Mouse (Mus musculus): ENCODE results near the gene Mcm9. TPM values are rescaled to one million over a fixed set of nuclear protein-coding genes. Genes with fewer than 3 reads are reported as not detected.
A peak's percentile ranks its signal among the peaks of the same experiment; 100 is the strongest.
"Not testable (repeated sequence)": the region's sequence is repeated elsewhere in the genome, so short reads cannot be mapped to it uniquely, and the experiment has no call there.

Gene Mcm9
- polyA plus RNA-seq, 1 experiment from 2014 or later = 7.9 TPM

DNA sequence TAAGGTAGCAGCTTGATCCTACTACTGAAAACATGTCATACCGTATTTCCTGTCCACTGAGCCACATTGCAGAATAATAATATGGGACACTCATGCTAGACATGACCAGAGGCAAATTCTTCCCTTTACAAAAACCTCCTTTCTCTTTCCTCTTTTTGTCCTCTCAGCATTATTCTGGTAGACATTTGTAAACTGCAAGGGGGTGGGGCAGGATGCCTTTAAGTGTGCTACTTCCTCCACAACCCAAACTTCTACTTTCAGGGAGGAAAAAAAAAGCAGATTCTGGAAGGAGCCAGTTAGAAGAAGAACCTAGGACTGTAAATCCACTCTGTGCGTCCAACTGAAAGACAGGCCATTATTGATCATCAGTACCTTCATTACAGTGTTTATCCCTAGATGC lies 124.7 kb downstream of the Mcm9 start:
- Histone ChIP-seq H3K36me3 (ENCODE audit: insufficient read depth, low read length) (no peaks in the 10 kb centered on the region), H3K9me3 (replicated peaks; ENCODE audit: low read length) (no peaks in the 10 kb centered on the region), H3K27ac (no peak overlapping the region), H3K4me2 (ENCODE audit: low read length) (no peak overlapping the region), H3K27me3 (ENCODE audit: insufficient read depth, low read length) (no peaks in the 10 kb centered on the region), H3K9ac (ENCODE audit: low read depth, low read length) (no peak overlapping the region), H3K4me1 (replicated peaks; ENCODE audit: insufficient read depth, low read length) (no peaks in the 10 kb centered on the region), H3K4me3 (replicated peaks; ENCODE audit: low read depth, low read length) (no peak overlapping the region)
- no peak for TF ChIP-seq CTCF (IDR thresholded peaks at IDR 0.05; ENCODE audit: low read depth)
- no peak for ATAC-seq (replicated peaks; ENCODE audit: low FRiP score, low read depth)
- 82% methylated on average over 2 of the region's 2 CpGs for whole genome bisulfite sequencing
- DNase-seq (ENCODE audit: low spot score) = peak; percentile 29

DNA sequence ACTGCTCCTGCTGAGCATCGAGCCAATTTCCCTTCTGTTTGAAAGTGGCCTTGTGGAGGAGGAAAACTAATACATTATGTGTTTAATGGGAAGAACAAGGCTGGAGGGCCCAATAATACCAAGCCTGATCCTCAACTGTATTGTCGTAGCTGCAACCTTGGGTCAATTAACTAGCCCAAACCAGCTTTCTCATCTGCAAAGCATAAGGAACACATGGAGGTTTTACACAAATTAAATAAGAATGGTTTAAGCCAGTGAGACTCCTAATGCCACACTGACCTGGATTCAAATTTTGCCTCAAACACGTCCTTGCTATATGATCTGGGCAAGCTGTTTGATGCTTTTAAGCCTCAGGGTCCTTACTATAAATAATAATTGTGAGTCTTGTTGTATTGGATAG lies 125.2 kb downstream of the Mcm9 start:
- ATAC-seq (replicated peaks; ENCODE audit: low FRiP score, low read depth) = no peak
- Histone ChIP-seq H3K4me3 (replicated peaks; ENCODE audit: low read depth, low read length) (no peak overlapping the region), H3K4me2 (ENCODE audit: low read length) (no peak overlapping the region), H3K27me3 (ENCODE audit: insufficient read depth, low read length) (no peaks in the 10 kb centered on the region), H3K36me3 (ENCODE audit: insufficient read depth, low read length) (no peaks in the 10 kb centered on the region), H3K27ac (no peak overlapping the region), H3K9me3 (replicated peaks; ENCODE audit: low read length) (no peaks in the 10 kb centered on the region; the same call in 1 of the 2 replicates), H3K4me1 (replicated peaks; ENCODE audit: insufficient read depth, low read length) (no peaks in the 10 kb centered on the region), H3K9ac (ENCODE audit: low read depth, low read length) (no peak overlapping the region)
- WGBS = 62% methylated on average over 3 of the region's 3 CpGs
- DNase-seq (ENCODE audit: low spot score) = no peak
- TF ChIP-seq CTCF (IDR thresholded peaks at IDR 0.05; ENCODE audit: low read depth) = no peak

DNA sequence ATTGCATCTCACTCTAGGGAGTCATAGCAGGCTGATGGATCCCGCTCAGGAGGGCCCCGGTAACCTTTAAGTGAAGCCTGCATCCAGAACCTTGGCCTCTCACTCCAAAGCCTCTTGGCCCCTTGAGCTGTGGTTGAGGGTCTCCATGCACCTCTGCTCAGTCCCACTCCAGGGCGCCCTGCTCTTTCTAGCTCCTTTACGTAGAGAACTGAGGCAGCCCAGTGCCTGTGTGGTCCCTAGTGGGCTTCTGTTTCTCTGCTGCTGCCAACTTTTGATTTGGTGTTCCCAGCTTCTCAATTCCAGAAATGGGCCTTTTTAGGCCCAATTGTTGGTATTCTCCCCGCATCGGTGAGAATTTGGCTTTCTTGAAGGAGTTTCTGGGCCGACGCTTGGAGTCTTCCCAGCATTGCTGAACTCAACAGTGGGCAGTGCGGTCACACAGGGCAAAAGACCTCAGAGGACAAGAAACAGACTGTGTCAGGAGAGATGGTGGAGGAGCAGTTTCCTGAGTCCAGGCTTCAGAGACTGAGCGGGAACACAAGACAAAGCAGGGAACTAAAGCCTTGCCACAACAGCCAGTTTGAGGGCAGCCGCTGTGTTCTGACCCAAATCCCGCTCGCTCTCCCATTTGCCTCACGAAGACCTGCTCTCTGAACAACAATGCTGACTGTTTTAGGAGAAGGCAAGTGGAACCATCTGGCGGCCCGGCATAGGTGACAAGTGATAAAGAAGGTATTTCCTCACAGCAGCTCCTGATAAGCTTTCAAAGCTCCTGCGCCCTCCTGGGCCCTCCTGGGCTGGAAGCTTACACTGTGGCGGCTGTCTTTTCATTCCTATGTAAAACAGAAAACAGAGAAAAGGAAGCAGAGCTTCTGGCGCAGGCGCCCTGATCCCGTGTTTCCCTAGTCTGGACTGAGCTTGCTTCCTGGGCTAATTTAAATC lies 127.1 kb downstream of the Mcm9 start:
- Histone ChIP-seq H3K9ac (ENCODE audit: low read depth, low read length) (peak overlapping the region; percentile 43; the same call in 1 of the 2 replicates), H3K36me3 (ENCODE audit: insufficient read depth, low read length) (no peaks in the 10 kb centered on the region)

DNA sequence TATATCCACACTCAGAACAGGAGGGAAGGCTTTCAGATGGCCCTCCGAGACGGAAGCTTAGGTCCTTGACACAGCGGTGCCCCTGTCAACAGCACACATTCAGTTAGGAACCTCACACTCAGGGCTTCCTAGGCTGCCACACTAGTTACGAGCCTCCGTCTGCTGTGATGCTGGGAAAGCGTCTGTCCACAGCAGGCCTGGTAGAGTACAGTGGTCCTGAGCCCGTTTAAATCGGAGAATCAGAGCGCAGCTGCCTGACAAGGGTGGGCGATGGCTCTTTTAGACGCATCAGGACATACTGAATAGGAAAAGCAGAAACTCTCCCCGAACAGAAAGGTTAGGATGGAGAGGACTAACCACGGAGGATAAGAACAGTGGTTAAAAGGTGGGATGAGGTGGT lies 127.8 kb downstream of the Mcm9 start:
- Histone ChIP-seq H3K4me1 (replicated peaks; ENCODE audit: insufficient read depth, low read length) (no peaks in the 10 kb centered on the region), H3K27ac (no peak overlapping the region), H3K9me3 (replicated peaks; ENCODE audit: low read length) (no peaks in the 10 kb centered on the region; the same call in 1 of the 2 replicates), H3K27me3 (ENCODE audit: insufficient read depth, low read length) (no peaks in the 10 kb centered on the region), H3K9ac (ENCODE audit: low read depth, low read length) (no peak overlapping the region), H3K4me3 (replicated peaks; ENCODE audit: low read depth, low read length) (no peak overlapping the region), H3K4me2 (ENCODE audit: low read length) (no peak overlapping the region), H3K36me3 (ENCODE audit: insufficient read depth, low read length) (no peaks in the 10 kb centered on the region)
- no peak for DNase-seq (ENCODE audit: low spot score)
- WGBS = 94% methylated on average over 13 of the region's 13 CpGs
- no peak for TF ChIP-seq CTCF (IDR thresholded peaks at IDR 0.05; ENCODE audit: low read depth)
- ATAC-seq (replicated peaks; ENCODE audit: low FRiP score, low read depth) = no peak

More for the DNA sequence above, 127.1 kb downstream of the Mcm9 start:
- H3K27ac ChIP-seq = peak overlapping the region; percentile 63
- H3K4me3 ChIP-seq (replicated peaks; ENCODE audit: low read depth, low read length) = no peak overlapping the region
- H3K4me2 ChIP-seq (ENCODE audit: low read length) = peak overlapping the region; percentile 37
- 0 out of 2 replicates have a peak, but pooled peaks have one; percentile 21 for ATAC-seq (replicated peaks; ENCODE audit: low FRiP score, low read depth)
- peak; percentile 74 for DNase-seq (ENCODE audit: low spot score)
- no peaks in the 10 kb centered on the region; the same call in 1 of the 2 replicates for H3K9me3 ChIP-seq (replicated peaks; ENCODE audit: low read length)
- no peaks in the 10 kb centered on the region for H3K27me3 ChIP-seq (ENCODE audit: insufficient read depth, low read length)
- TF ChIP-seq CTCF (IDR thresholded peaks at IDR 0.05; ENCODE audit: low read depth) = no peak; the same call in 1 of the 2 replicates
- H3K4me1 ChIP-seq (replicated peaks; ENCODE audit: insufficient read depth, low read length) = no peaks in the 10 kb centered on the region
- WGBS = 45% methylated on average over 21 of the region's 21 CpGs

DNA sequence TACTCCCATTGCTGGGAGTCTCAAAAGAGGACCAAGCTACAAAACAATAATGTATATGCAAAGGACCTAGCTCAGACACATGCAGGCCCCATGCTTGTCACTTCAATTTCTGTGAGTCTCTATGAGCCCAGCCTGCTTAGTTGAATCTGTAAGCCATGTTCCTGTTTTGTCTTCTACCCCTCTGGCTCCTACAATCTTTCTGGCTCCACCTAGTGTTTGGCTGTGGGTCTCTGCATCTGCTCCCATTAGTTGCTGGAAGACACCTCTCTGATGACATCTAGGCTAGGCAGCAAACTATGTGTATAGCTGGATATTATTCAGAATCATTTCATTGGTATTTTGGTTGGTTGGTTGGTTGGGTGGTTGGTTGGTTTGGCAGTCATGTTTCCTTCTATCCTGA lies 130.7 kb downstream of the Mcm9 start:
- no peaks in the 10 kb centered on the region for H3K36me3 ChIP-seq (ENCODE audit: insufficient read depth, low read length)
- no peak overlapping the region for H3K9ac ChIP-seq (ENCODE audit: low read depth, low read length)
- H3K9me3 ChIP-seq (replicated peaks; ENCODE audit: low read length) = no peaks in the 10 kb centered on the region; the same call in 1 of the 2 replicates
- DNase-seq (ENCODE audit: low spot score) (no peak), ATAC-seq (replicated peaks; ENCODE audit: low FRiP score, low read depth) (no peak)
- no peak overlapping the region for H3K4me3 ChIP-seq (replicated peaks; ENCODE audit: low read depth, low read length)
- peak; percentile 29; the same call in 1 of the 2 replicates for TF ChIP-seq CTCF (IDR thresholded peaks at IDR 0.05; ENCODE audit: low read depth)
- H3K4me2 ChIP-seq (ENCODE audit: low read length) = no peak overlapping the region
- H3K27ac ChIP-seq = no peak overlapping the region
- H3K27me3 ChIP-seq (ENCODE audit: insufficient read depth, low read length) = no peaks in the 10 kb centered on the region
- no peaks in the 10 kb centered on the region for H3K4me1 ChIP-seq (replicated peaks; ENCODE audit: insufficient read depth, low read length)

DNA sequence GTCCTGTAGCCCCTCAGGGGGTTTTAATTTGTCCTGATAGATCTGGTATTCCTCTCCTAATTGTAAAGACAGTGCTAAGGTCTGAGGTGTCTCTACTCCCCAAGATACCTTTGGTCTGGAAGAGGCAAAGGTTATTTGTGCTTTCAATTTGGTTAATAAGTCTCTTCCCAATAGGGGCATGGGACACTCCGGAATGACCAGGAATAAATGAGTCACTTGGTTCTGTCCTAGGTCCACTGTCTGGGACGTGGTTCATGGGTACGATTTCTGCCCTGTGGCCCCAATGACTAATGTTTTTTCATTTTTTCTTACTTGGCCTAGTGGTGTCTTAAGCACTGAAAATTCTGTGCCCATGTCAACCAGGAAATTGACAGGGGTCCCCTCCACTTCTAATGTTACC lies 134.9 kb downstream of the Mcm9 start:
- not testable (repeated sequence) for H3K4me2 ChIP-seq (ENCODE audit: low read length); H3K4me1 ChIP-seq (replicated peaks; ENCODE audit: insufficient read depth, low read length); DNase-seq (ENCODE audit: low spot score); H3K9me3 ChIP-seq (replicated peaks; ENCODE audit: low read length); H3K4me3 ChIP-seq (replicated peaks; ENCODE audit: low read depth, low read length); H3K27me3 ChIP-seq (ENCODE audit: insufficient read depth, low read length); H3K9ac ChIP-seq (ENCODE audit: low read depth, low read length); H3K27ac ChIP-seq; H3K36me3 ChIP-seq (ENCODE audit: insufficient read depth, low read length)
- ATAC-seq (replicated peaks; ENCODE audit: low FRiP score, low read depth) = peak; percentile 72
- WGBS = 87% methylated on average over 3 of the region's 3 CpGs

Measured in kidney, postnatal 0 days (tissue).